Mouse (Mus musculus): ENCODE data around the gene Rapgef1. TPM values are rescaled to one million over a fixed set of nuclear protein-coding genes. Genes with fewer than 3 reads are reported as not detected.

Gene Rapgef1
- polyA plus RNA-seq, 1 experiment from 2014 or later, result 11.2 TPM

- no peak for ATAC-seq (ENCODE audit: insufficient read depth, low FRiP score)
- no peak overlapping the region for H3K27ac ChIP-seq (ENCODE audit: low read length)
- H3K9ac ChIP-seq (ENCODE audit: low read length), result no peak overlapping the region
- 22% methylated on average over 10 of the region's 10 CpGs for WGBS
- no peaks in the 10 kb centered on the region for H3K36me3 ChIP-seq (ENCODE audit: control insufficient read depth, insufficient read depth, low read length)
- no peaks in the 10 kb centered on the region for H3K9me3 ChIP-seq (replicated peaks; ENCODE audit: control insufficient read depth, low read length)
- no peak overlapping the region for H3K4me2 ChIP-seq (ENCODE audit: low read depth, low read length)
- H3K27me3 ChIP-seq (ENCODE audit: control insufficient read depth, insufficient read depth, low read length), result no peaks in the 10 kb centered on the region
- no peak overlapping the region for H3K4me3 ChIP-seq (replicated peaks; ENCODE audit: low read length)
- H3K4me1 ChIP-seq (ENCODE audit: control insufficient read depth, insufficient read depth, low read length), result no peaks in the 10 kb centered on the region
Observed at GRCm38 (mm10) chr2:29589266-29589665, 30.3 kb upstream of the Rapgef1 start.

GRCm38 (mm10) chr2:29591626-29592025 is 27.9 kb upstream of the Rapgef1 start:
- no peaks in the 10 kb centered on the region for H3K27me3 ChIP-seq (ENCODE audit: control insufficient read depth, insufficient read depth, low read length)
- no peaks in the 10 kb centered on the region for H3K4me1 ChIP-seq (ENCODE audit: control insufficient read depth, insufficient read depth, low read length)
- no peaks in the 10 kb centered on the region for H3K36me3 ChIP-seq (ENCODE audit: control insufficient read depth, insufficient read depth, low read length)
- no peak overlapping the region for H3K4me2 ChIP-seq (ENCODE audit: low read depth, low read length)
- no peak overlapping the region for H3K27ac ChIP-seq (ENCODE audit: low read length)
- no peaks in the 10 kb centered on the region for H3K9me3 ChIP-seq (replicated peaks; ENCODE audit: control insufficient read depth, low read length)
- H3K9ac ChIP-seq (ENCODE audit: low read length), result no peak overlapping the region
- no peak for ATAC-seq (ENCODE audit: insufficient read depth, low FRiP score)
- WGBS, result 83% methylated on average over 6 of the region's 6 CpGs
- H3K4me3 ChIP-seq (replicated peaks; ENCODE audit: low read length), result no peak overlapping the region

- Histone ChIP-seq H3K4me1 (ENCODE audit: control insufficient read depth, insufficient read depth, low read length) (no peaks in the 10 kb centered on the region), H3K9me3 (replicated peaks; ENCODE audit: control insufficient read depth, low read length) (no peaks in the 10 kb centered on the region), H3K9ac (ENCODE audit: low read length) (no peak overlapping the region), H3K4me3 (replicated peaks; ENCODE audit: low read length) (no peak overlapping the region), H3K27ac (ENCODE audit: low read length) (no peak overlapping the region), H3K36me3 (ENCODE audit: control insufficient read depth, insufficient read depth, low read length) (no peaks in the 10 kb centered on the region), H3K27me3 (ENCODE audit: control insufficient read depth, insufficient read depth, low read length) (no peaks in the 10 kb centered on the region), H3K4me2 (ENCODE audit: low read depth, low read length) (no peak overlapping the region)
- 66% methylated on average over 8 of the region's 8 CpGs for WGBS
- no peak for ATAC-seq (ENCODE audit: insufficient read depth, low FRiP score)
Observed at GRCm38 (mm10) chr2:29592537-29592936, 27.0 kb upstream of the Rapgef1 start.

GRCm38 (mm10) chr2:29603930-29604329 is 15.6 kb upstream of the Rapgef1 start:
- no peaks in the 10 kb centered on the region for H3K36me3 ChIP-seq (ENCODE audit: control insufficient read depth, insufficient read depth, low read length)
- WGBS, result 0% methylated on average over 3 of the region's 3 CpGs
- H3K9me3 ChIP-seq (replicated peaks; ENCODE audit: control insufficient read depth, low read length), result no peaks in the 10 kb centered on the region
- no peaks in the 10 kb centered on the region for H3K4me1 ChIP-seq (ENCODE audit: control insufficient read depth, insufficient read depth, low read length)
- H3K27ac ChIP-seq (ENCODE audit: low read length), result no peak overlapping the region
- no peak overlapping the region for H3K4me2 ChIP-seq (ENCODE audit: low read depth, low read length)
- H3K4me3 ChIP-seq (replicated peaks; ENCODE audit: low read length), result no peak overlapping the region
- no peaks in the 10 kb centered on the region; the same call in 1 of the 2 replicates for H3K27me3 ChIP-seq (ENCODE audit: control insufficient read depth, insufficient read depth, low read length)
- ATAC-seq (ENCODE audit: insufficient read depth, low FRiP score), result 0 out of 2 replicates have a peak, but pooled peaks have one; percentile 21
- H3K9ac ChIP-seq (ENCODE audit: low read length), result no peak overlapping the region

- WGBS, result 92% methylated on average over 5 of the region's 5 CpGs
- Histone ChIP-seq H3K27ac (ENCODE audit: low read length) (no peak overlapping the region), H3K9me3 (replicated peaks; ENCODE audit: control insufficient read depth, low read length) (no peaks in the 10 kb centered on the region), H3K27me3 (ENCODE audit: control insufficient read depth, insufficient read depth, low read length) (no peaks in the 10 kb centered on the region; the same call in 1 of the 2 replicates), H3K4me1 (ENCODE audit: control insufficient read depth, insufficient read depth, low read length) (no peaks in the 10 kb centered on the region), H3K4me2 (ENCODE audit: low read depth, low read length) (no peak overlapping the region), H3K9ac (ENCODE audit: low read length) (no peak overlapping the region), H3K4me3 (replicated peaks; ENCODE audit: low read length) (no peak overlapping the region), H3K36me3 (ENCODE audit: control insufficient read depth, insufficient read depth, low read length) (no peaks in the 10 kb centered on the region)
- no peak for ATAC-seq (ENCODE audit: insufficient read depth, low FRiP score)
Observed at GRCm38 (mm10) chr2:29605591-29605990, 13.9 kb upstream of the Rapgef1 start.

- Histone ChIP-seq H3K4me3 (replicated peaks; ENCODE audit: low read length) (no peak overlapping the region), H3K36me3 (ENCODE audit: control insufficient read depth, insufficient read depth, low read length) (no peaks in the 10 kb centered on the region), H3K9ac (ENCODE audit: low read length) (no peak overlapping the region), H3K4me1 (ENCODE audit: control insufficient read depth, insufficient read depth, low read length) (no peaks in the 10 kb centered on the region), H3K9me3 (replicated peaks; ENCODE audit: control insufficient read depth, low read length) (no peaks in the 10 kb centered on the region), H3K27ac (ENCODE audit: low read length) (no peak overlapping the region), H3K4me2 (ENCODE audit: low read depth, low read length) (no peak overlapping the region), H3K27me3 (ENCODE audit: control insufficient read depth, insufficient read depth, low read length) (no peaks in the 10 kb centered on the region; the same call in 1 of the 2 replicates)
- WGBS, result 39% methylated on average over 6 of the region's 6 CpGs
- no peak for ATAC-seq (ENCODE audit: insufficient read depth, low FRiP score)
Observed at GRCm38 (mm10) chr2:29606460-29606859, 13.1 kb upstream of the Rapgef1 start.

- H3K36me3 ChIP-seq (ENCODE audit: control insufficient read depth, insufficient read depth, low read length), result no peaks in the 10 kb centered on the region
- H3K4me2 ChIP-seq (ENCODE audit: low read depth, low read length), result no peak overlapping the region
- no peaks in the 10 kb centered on the region for H3K9me3 ChIP-seq (replicated peaks; ENCODE audit: control insufficient read depth, low read length)
- no peak overlapping the region for H3K27ac ChIP-seq (ENCODE audit: low read length)
- H3K9ac ChIP-seq (ENCODE audit: low read length), result no peak overlapping the region
- WGBS, result 68% methylated on average over 1 of the region's 1 CpGs
- no peak for ATAC-seq (ENCODE audit: insufficient read depth, low FRiP score)
- H3K4me1 ChIP-seq (ENCODE audit: control insufficient read depth, insufficient read depth, low read length), result peaks cover 15% of the 10 kb centered on the region; the same call in 1 of the 2 replicates
- no peaks in the 10 kb centered on the region for H3K27me3 ChIP-seq (ENCODE audit: control insufficient read depth, insufficient read depth, low read length)
- no peak overlapping the region for H3K4me3 ChIP-seq (replicated peaks; ENCODE audit: low read length)
Observed at GRCm38 (mm10) chr2:29617341-29617740, 2.2 kb upstream of the Rapgef1 start.

- Histone ChIP-seq H3K36me3 (ENCODE audit: control insufficient read depth, insufficient read depth, low read length) (no peaks in the 10 kb centered on the region), H3K27me3 (ENCODE audit: control insufficient read depth, insufficient read depth, low read length) (no peaks in the 10 kb centered on the region), H3K9ac (ENCODE audit: low read length) (no peak overlapping the region), H3K4me2 (ENCODE audit: low read depth, low read length) (no peak overlapping the region), H3K9me3 (replicated peaks; ENCODE audit: control insufficient read depth, low read length) (no peaks in the 10 kb centered on the region), H3K27ac (ENCODE audit: low read length) (no peak overlapping the region), H3K4me3 (replicated peaks; ENCODE audit: low read length) (no peak overlapping the region), H3K4me1 (ENCODE audit: control insufficient read depth, insufficient read depth, low read length) (peaks cover 30% of the 10 kb centered on the region)
- 63% methylated on average over 8 of the region's 8 CpGs for WGBS
- ATAC-seq (ENCODE audit: insufficient read depth, low FRiP score), result no peak
Observed at GRCm38 (mm10) chr2:29618926-29619483, 515 bp upstream of the Rapgef1 start.

GRCm38 (mm10) chr2:29620301-29620827 is 844 bp downstream of the Rapgef1 start:
- H3K27me3 ChIP-seq (ENCODE audit: control insufficient read depth, insufficient read depth, low read length), result no peaks in the 10 kb centered on the region
- peak overlapping the region; percentile 92 for H3K4me2 ChIP-seq (ENCODE audit: low read depth, low read length)
- no peaks in the 10 kb centered on the region for H3K36me3 ChIP-seq (ENCODE audit: control insufficient read depth, insufficient read depth, low read length)
- peaks cover 41% of the 10 kb centered on the region for H3K4me1 ChIP-seq (ENCODE audit: control insufficient read depth, insufficient read depth, low read length)
- H3K27ac ChIP-seq (ENCODE audit: low read length), result peak overlapping the region; percentile 88
- H3K9ac ChIP-seq (ENCODE audit: low read length), result peak overlapping the region; percentile 96
- no peaks in the 10 kb centered on the region for H3K9me3 ChIP-seq (replicated peaks; ENCODE audit: control insufficient read depth, low read length)
- 1% methylated on average over 15 of the region's 15 CpGs for WGBS
- peak overlapping the region; percentile 61 for H3K4me3 ChIP-seq (replicated peaks; ENCODE audit: low read length)
- ATAC-seq (ENCODE audit: insufficient read depth, low FRiP score), result no peak

Measured in stomach, embryonic 16.5 days (tissue).